Mouse (Mus musculus): ENCODE results near the gene Arhgef7.
"Not testable (repeated sequence)": the region's sequence is repeated elsewhere in the genome, so short reads cannot be mapped to it uniquely, and the experiment has no call there.

Gene Arhgef7

GRCm38 (mm10) chr8:11833157-11833556 lies 105.6 kb downstream of the Arhgef7 start:
- DNase-seq (ENCODE audit: extremely low spot score, low spot score): no peak

GRCm38 (mm10) chr8:11834200-11834599 lies 106.7 kb downstream of the Arhgef7 start:
- no peak for DNase-seq (ENCODE audit: extremely low spot score, low spot score)

DNA sequence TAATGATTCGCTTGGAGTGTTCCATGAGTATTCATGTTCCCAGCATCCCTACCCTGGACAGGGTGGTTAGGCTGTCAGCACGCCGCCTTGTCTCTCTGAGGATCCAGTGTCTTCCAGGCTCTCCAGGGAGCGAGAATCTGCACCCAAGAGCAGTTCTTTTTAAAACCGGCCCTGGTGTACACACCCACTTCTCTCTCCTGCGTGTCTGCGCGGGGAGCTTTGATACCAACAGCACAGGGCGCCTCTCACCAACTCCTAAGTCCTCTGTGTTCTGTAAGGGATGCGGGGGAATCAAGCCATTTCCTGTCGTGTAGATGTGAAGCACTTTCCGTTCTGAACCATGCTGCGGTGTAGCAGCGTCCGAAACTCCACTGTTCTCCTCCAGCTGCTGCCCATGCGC lies 107.2 kb downstream of the Arhgef7 start:
- no peak for DNase-seq (ENCODE audit: extremely low spot score, low spot score)

DNA sequence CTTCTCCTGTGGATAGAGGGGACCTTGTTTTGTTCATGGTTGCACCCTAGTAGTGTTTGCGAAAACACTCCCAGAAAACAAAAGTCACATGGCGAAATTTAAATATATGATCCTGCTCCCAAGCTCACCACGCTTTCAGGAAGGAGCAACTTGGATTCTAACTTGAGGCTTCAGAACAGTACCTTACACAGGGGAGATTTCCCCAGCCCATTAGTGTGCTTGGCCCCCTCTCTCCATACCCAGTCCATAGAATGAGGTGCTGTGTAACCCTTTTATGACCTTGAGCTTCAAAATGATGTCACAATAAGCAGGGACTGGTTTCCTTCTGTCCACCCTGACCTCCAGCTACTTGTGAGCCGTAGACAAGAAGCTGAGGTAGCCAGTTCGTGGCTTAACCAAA lies 112.7 kb downstream of the Arhgef7 start, which contains the start of gene Tex29:
Gene Tex29, plus strand, starts transcription at position 301 of the 400 bp plus-strand sequence.
- no peak for DNase-seq (ENCODE audit: extremely low spot score, low spot score)

GRCm38 (mm10) chr8:11841571-11841970 lies 114.0 kb downstream of the Arhgef7 start:
- DNase-seq (ENCODE audit: extremely low spot score, low spot score): peak; percentile 14

DNA sequence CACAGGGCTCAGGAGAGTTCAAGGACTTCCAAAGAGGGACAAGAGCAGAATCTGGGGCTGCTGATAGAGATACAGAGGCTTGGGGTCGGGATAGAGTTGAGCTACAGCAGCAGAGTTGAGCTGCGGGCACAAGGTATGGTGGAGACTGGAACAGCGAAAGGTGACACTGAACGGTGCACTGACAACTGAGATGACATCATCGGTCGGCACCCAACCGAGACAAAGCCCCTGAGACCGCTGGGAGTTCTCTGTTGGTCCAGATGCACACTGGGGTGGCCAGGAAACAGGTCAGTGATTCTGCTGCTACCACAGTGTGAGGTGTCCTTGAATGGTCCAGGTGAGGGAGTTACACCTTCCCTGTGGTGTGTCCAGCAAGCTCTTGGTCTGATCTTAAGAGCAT lies 115.2 kb downstream of the Arhgef7 start:
- no peak for DNase-seq (ENCODE audit: extremely low spot score, low spot score)

GRCm38 (mm10) chr8:11843677-11844315 lies 116.3 kb downstream of the Arhgef7 start:
- no peak for DNase-seq (ENCODE audit: extremely low spot score, low spot score)

DNA sequence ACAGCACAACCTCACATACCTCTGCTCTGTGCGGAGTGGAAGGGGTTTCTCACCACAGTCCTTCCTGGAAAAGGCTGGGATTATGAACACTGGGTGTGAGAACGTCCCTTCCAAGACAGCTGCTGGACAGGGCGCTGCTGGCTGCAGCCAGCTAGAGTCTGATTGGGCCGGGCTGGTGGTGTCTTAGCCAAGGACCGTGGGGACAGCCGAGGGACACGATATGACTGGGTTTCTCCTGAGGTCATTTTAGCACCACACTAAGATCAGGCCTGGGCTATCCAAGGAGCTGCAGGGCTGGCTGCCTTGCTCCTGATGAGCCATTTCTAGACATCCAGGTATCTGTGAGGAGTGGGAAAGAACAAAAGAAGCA lies 116.8 kb downstream of the Arhgef7 start:
- DNase-seq (ENCODE audit: extremely low spot score, low spot score): no peak

- no peak for DNase-seq (ENCODE audit: extremely low spot score, low spot score)
Measured at GRCm38 (mm10) chr8:11846807-11847206, 119.3 kb downstream of the Arhgef7 start.

- DNase-seq (ENCODE audit: extremely low spot score, low spot score): no peak
Measured at GRCm38 (mm10) chr8:11867832-11868231, 140.3 kb downstream of the Arhgef7 start.

- DNase-seq (ENCODE audit: extremely low spot score, low spot score): not testable (repeated sequence)
Measured at GRCm38 (mm10) chr8:11874227-11874626, 146.7 kb downstream of the Arhgef7 start.

- DNase-seq (ENCODE audit: extremely low spot score, low spot score): no peak
Measured at GRCm38 (mm10) chr8:11884646-11885045, 157.1 kb downstream of the Arhgef7 start.

Measured in neural tube, embryonic 10.5 days (tissue).